In genomic region chr1:153486767-153487499, GRCm38 (mm10) we compare ENCODE assay signal across 8 mouse cellular contexts. TPM values are rescaled to one million over a fixed set of nuclear protein-coding genes. Genes with fewer than 3 reads are reported as not detected.
DNase-seq lines count a peak whose midpoint lies in the region; ATAC-seq lines count a peak whose summit lies in the region.

No protein-coding gene starts in this region.

- peaks cover 8% of the 10 kb centered on the region; the same call in 1 of the 2 replicates for H3K36me3 ChIP-seq in limb, embryonic 15.5 days
- H3K36me3 ChIP-seq in midbrain, embryonic 14.5 days (ENCODE audit: control insufficient read depth, insufficient read depth, low read length): peaks cover 8% of the 10 kb centered on the region; the same call in 1 of the 2 replicates

- peaks cover 22% of the 10 kb centered on the region for H3K4me1 ChIP-seq in limb, embryonic 15.5 days
- peaks cover 18% of the 10 kb centered on the region for H3K4me1 ChIP-seq in midbrain, embryonic 14.5 days (ENCODE audit: control insufficient read depth, insufficient read depth, low read length)

- ATAC-seq in inflammation-experienced regulatory T-cells, adult 6 months: peak; percentile 68
- ATAC-seq in limb, embryonic 15.5 days (ENCODE audit: insufficient number of reproducible peaks, low FRiP score, low TSS enrichment, low read depth): peak; percentile 70
- peak; percentile 87 for ATAC-seq in midbrain, embryonic 14.5 days (ENCODE audit: low FRiP score, low TSS enrichment)

- H3K4me3 ChIP-seq in limb, embryonic 15.5 days: peak overlapping the region; percentile 71
- peak overlapping the region; percentile 100 for H3K4me3 ChIP-seq in midbrain, embryonic 14.5 days (replicated peaks; ENCODE audit: low read depth, low read length)

- no peaks in the 10 kb centered on the region for H3K27me3 ChIP-seq in limb, embryonic 15.5 days
- no peaks in the 10 kb centered on the region for H3K27me3 ChIP-seq in midbrain, embryonic 14.5 days (ENCODE audit: control insufficient read depth, insufficient read depth, low read length)

- peak overlapping the region; percentile 85 for H3K9ac ChIP-seq in limb, embryonic 15.5 days
- H3K9ac ChIP-seq in midbrain, embryonic 14.5 days (replicated peaks; ENCODE audit: low read length): peak overlapping the region; percentile 95

- WGBS in limb, embryonic 15.5 days: under 1% methylated on average over 64 of the region's 64 CpGs
- under 1% methylated on average over 64 of the region's 64 CpGs for WGBS in midbrain, embryonic 14.5 days

- H3K9me3 ChIP-seq in limb, embryonic 15.5 days: no peaks in the 10 kb centered on the region
- H3K9me3 ChIP-seq in midbrain, embryonic 14.5 days (ENCODE audit: control insufficient read depth, low read length): no peaks in the 10 kb centered on the region

- peak overlapping the region; percentile 59 for H3K4me2 ChIP-seq in limb, embryonic 15.5 days
- peak overlapping the region; percentile 71 for H3K4me2 ChIP-seq in midbrain, embryonic 14.5 days (ENCODE audit: low read length)

- DNase-seq in heart, adult 18-20 months: peak; percentile 60 to 67
- no peak for DNase-seq in heart, adult 11 months
- peak; percentile 73 for DNase-seq in cerebellum, adult 9-11 months
- DNase-seq in frontal cortex, postnatal 14 days (ENCODE audit: low spot score in 2 of 2): peak; percentile 19 to 29
- peak; percentile 73 for DNase-seq in midbrain, embryonic 14.5 days
- DNase-seq in spleen, postnatal 10 days (ENCODE audit: low spot score in 2 of 2): peak; percentile 65 to 79

- peak overlapping the region; percentile 92 for H3K27ac ChIP-seq in limb, embryonic 15.5 days
- peak overlapping the region; percentile 96 for H3K27ac ChIP-seq in midbrain, embryonic 14.5 days (replicated peaks; ENCODE audit: low read depth, low read length)

RNA-seq across cellular contexts. Expression of gene Dhx9, which starts 0.5 kb away (rescaled TPM):
- total RNA-seq in heart, adult 18-20 months (2021): 10 to 100 TPM; 41.4 to 46.0 TPM
- 10 to 100 TPM; 24.1 to 31.8 (median 26.8) TPM for polyA plus RNA-seq in inflammation-experienced regulatory T-cells, adult 6 months (2017; shearing (Covaris generic))
- polyA plus RNA-seq in limb, embryonic 15.5 days (2015; fragmentation: Nextera tagmentation; extraction: Ambion mirVana): 22.2 and 29.0 TPM in 2 replicates
- 36.8 and 43.2 TPM in 2 replicates for polyA plus RNA-seq in midbrain, embryonic 14.5 days (2014; fragmentation: Nextera tagmentation; extraction: Ambion mirVana)
